Mouse (Mus musculus) midbrain, embryonic 14.5 days (tissue): Measurements from ENCODE around the gene Rai14. TPM values are rescaled to one million over a fixed set of nuclear protein-coding genes. Genes with fewer than 3 reads are reported as not detected.

Experiments used
- ATAC-seq: fragments of 200-750 bp; cut with Nextera tagmentation; 2 replicates; pipeline ENCODE4 v1.8.0; 2017; ENCODE audit warnings: moderate number of reproducible peaks, moderate library complexity; ENCODE audit not compliant: low FRiP score, low TSS enrichment
- DNase-seq: peaks from one replicate; pipeline ENCODE4 v3.0.0-alpha.2; 2015
- H3K27ac ChIP-seq: fragments of 300-500 bp; sonication (generic); replicated peaks from 2 replicates; pipeline ENCODE4 v1.5.1; 2014; ENCODE audit warnings: mild to moderate bottlenecking, low read depth, low read length, moderate library complexity
- H3K27me3 ChIP-seq: fragments of 300-500 bp; sonication (generic); 2 replicates; pipeline ENCODE4 v1.6.1; 2014; ENCODE audit warnings: low read length, control low read depth, mixed read lengths; ENCODE audit not compliant: control insufficient read depth, insufficient read depth
- H3K36me3 ChIP-seq: fragments of 300-500 bp; sonication (generic); 2 replicates; pipeline ENCODE4 v1.6.1; 2014; ENCODE audit warnings: low read length, control low read depth; ENCODE audit not compliant: control insufficient read depth, insufficient read depth
- H3K4me1 ChIP-seq: fragments of 300-500 bp; sonication (generic); 2 replicates; pipeline ENCODE4 v1.6.1; 2014; ENCODE audit warnings: mild to moderate bottlenecking, antibody characterized with exemption, low read length, control low read depth; ENCODE audit not compliant: control insufficient read depth, insufficient read depth
- H3K4me2 ChIP-seq: fragments of 300-500 bp; sonication (generic); 2 replicates; pipeline ENCODE4 v1.6.1; 2014; ENCODE audit warnings: mild to moderate bottlenecking, low read length, moderate library complexity
- H3K4me3 ChIP-seq: fragments of 300-500 bp; sonication (generic); replicated peaks from 2 replicates; pipeline ENCODE4 v1.5.1; 2014; ENCODE audit warnings: low read depth, low read length
- H3K9ac ChIP-seq: fragments of 300-500 bp; sonication (generic); replicated peaks from 2 replicates; pipeline ENCODE4 v1.6.1; 2014; ENCODE audit warnings: mild to moderate bottlenecking, low read length, moderate library complexity
- H3K9me3 ChIP-seq: fragments of 300-500 bp; sonication (generic); 2 replicates; pipeline ENCODE4 v1.6.1; 2016; ENCODE audit warnings: low read length, control low read depth, mixed read lengths; ENCODE audit not compliant: control insufficient read depth
- WGBS: fragments of 180-500 bp; shearing (Covaris S2); extraction: QIAGEN DNeasy Blood & Tissue Kit; methylation state at CpG from one replicate; pipeline ENCODE4 v1.1.7; 2014; 5-methylcytosine and 5-hydroxymethylcytosine counted together
- polyA plus RNA-seq: library from polyadenylated mRNA; unstranded; fragments of >200 nt; fragmentation: Nextera tagmentation; extraction: Ambion mirVana; gene quantifications from 2 replicates; pipeline ENCODE4 v1.2.1, GENCODE M21; 2014

The Rai14 gene
- polyA plus RNA-seq, 1 experiment from 2014 or later, result 20.5 TPM

GRCm38 (mm10) chr15:10690973-10691372 is 23.5 kb downstream of the Rai14 start:
- Histone ChIP-seq H3K36me3 (peaks cover 12% of the 10 kb centered on the region), H3K9ac (no peak overlapping the region), H3K4me2 (no peak overlapping the region), H3K9me3 (no peaks in the 10 kb centered on the region), H3K27me3 (no peaks in the 10 kb centered on the region), H3K27ac (no peak overlapping the region), H3K4me3 (no peak overlapping the region), H3K4me1 (0 out of 2 replicates have a peak, but pooled peaks cover 5% of the 10 kb centered on the region)
- WGBS, result 91% methylated on average over 5 of the region's 5 CpGs
- DNase-seq (no peak), ATAC-seq (no peak)

GRCm38 (mm10) chr15:10690219-10690618 is 24.2 kb downstream of the Rai14 start:
- 91% methylated on average over 13 of the region's 13 CpGs for WGBS
- peaks cover 12% of the 10 kb centered on the region for H3K36me3 ChIP-seq
- no peak overlapping the region for H3K4me3 ChIP-seq
- H3K27ac ChIP-seq, result no peak overlapping the region
- H3K9me3 ChIP-seq, result no peaks in the 10 kb centered on the region
- H3K4me2 ChIP-seq, result no peak overlapping the region
- ATAC-seq (no peak), DNase-seq (no peak)
- H3K9ac ChIP-seq, result no peak overlapping the region
- H3K27me3 ChIP-seq, result no peaks in the 10 kb centered on the region
- H3K4me1 ChIP-seq, result 0 out of 2 replicates have a peak, but pooled peaks cover 2% of the 10 kb centered on the region

GRCm38 (mm10) chr15:10689304-10689703 is 25.1 kb downstream of the Rai14 start:
- H3K4me1 ChIP-seq, result no peaks in the 10 kb centered on the region
- H3K27me3 ChIP-seq, result no peaks in the 10 kb centered on the region
- DNase-seq (no peak), ATAC-seq (no peak)
- H3K36me3 ChIP-seq, result peaks cover 12% of the 10 kb centered on the region
- H3K4me2 ChIP-seq, result no peak overlapping the region
- no peak overlapping the region for H3K4me3 ChIP-seq
- H3K9ac ChIP-seq, result no peak overlapping the region
- 97% methylated on average over 11 of the region's 11 CpGs for WGBS
- no peak overlapping the region for H3K27ac ChIP-seq
- H3K9me3 ChIP-seq, result no peaks in the 10 kb centered on the region

- Histone ChIP-seq H3K27ac (no peak overlapping the region), H3K4me1 (no peaks in the 10 kb centered on the region), H3K9me3 (no peaks in the 10 kb centered on the region), H3K4me2 (no peak overlapping the region), H3K4me3 (no peak overlapping the region), H3K9ac (no peak overlapping the region), H3K27me3 (no peaks in the 10 kb centered on the region), H3K36me3 (peaks cover 12% of the 10 kb centered on the region)
- ATAC-seq, result no peak
- WGBS, result 86% methylated on average over 5 of the region's 5 CpGs
- DNase-seq, result no peak
Measured at GRCm38 (mm10) chr15:10688686-10689085, 25.7 kb downstream of the Rai14 start.

GRCm38 (mm10) chr15:10687365-10687764 is 27.1 kb downstream of the Rai14 start:
- DNase-seq (no peak), ATAC-seq (no peak)
- Histone ChIP-seq H3K4me1 (no peaks in the 10 kb centered on the region), H3K27me3 (no peaks in the 10 kb centered on the region), H3K9ac (no peak overlapping the region), H3K4me3 (no peak overlapping the region), H3K36me3 (peaks cover 12% of the 10 kb centered on the region), H3K4me2 (no peak overlapping the region), H3K9me3 (no peaks in the 10 kb centered on the region), H3K27ac (no peak overlapping the region)
- 70% methylated on average over 7 of the region's 7 CpGs for WGBS

GRCm38 (mm10) chr15:10685692-10686430 is 28.6 kb downstream of the Rai14 start:
- Histone ChIP-seq H3K27ac (no peak overlapping the region), H3K4me1 (no peaks in the 10 kb centered on the region), H3K9ac (no peak overlapping the region), H3K4me2 (no peak overlapping the region), H3K36me3 (peaks cover 12% of the 10 kb centered on the region), H3K27me3 (no peaks in the 10 kb centered on the region), H3K9me3 (no peaks in the 10 kb centered on the region), H3K4me3 (no peak overlapping the region)
- ATAC-seq, result no peak
- DNase-seq, result no peak
- 94% methylated on average over 14 of the region's 14 CpGs for WGBS

GRCm38 (mm10) chr15:10683687-10684203 is 30.7 kb downstream of the Rai14 start:
- H3K4me3 ChIP-seq, result no peak overlapping the region
- H3K4me2 ChIP-seq, result no peak overlapping the region
- no peaks in the 10 kb centered on the region for H3K4me1 ChIP-seq
- H3K27ac ChIP-seq, result no peak overlapping the region
- 0 out of 2 replicates have a peak, but pooled peaks cover under 1% of the 10 kb centered on the region for H3K36me3 ChIP-seq
- no peaks in the 10 kb centered on the region for H3K9me3 ChIP-seq
- 94% methylated on average over 9 of the region's 9 CpGs for WGBS
- H3K9ac ChIP-seq, result no peak overlapping the region
- ATAC-seq (no peak), DNase-seq (no peak)
- no peaks in the 10 kb centered on the region for H3K27me3 ChIP-seq

GRCm38 (mm10) chr15:10680514-10680913 is 33.9 kb downstream of the Rai14 start:
- H3K27me3 ChIP-seq, result no peaks in the 10 kb centered on the region
- H3K4me1 ChIP-seq, result no peaks in the 10 kb centered on the region
- H3K9me3 ChIP-seq, result no peaks in the 10 kb centered on the region
- H3K27ac ChIP-seq, result no peak overlapping the region
- no peaks in the 10 kb centered on the region for H3K36me3 ChIP-seq
- no peak overlapping the region for H3K4me2 ChIP-seq
- ATAC-seq (no peak), DNase-seq (no peak)
- H3K9ac ChIP-seq, result no peak overlapping the region
- WGBS, result 93% methylated on average over 5 of the region's 5 CpGs
- no peak overlapping the region for H3K4me3 ChIP-seq

- ATAC-seq, result no peak
- Histone ChIP-seq H3K27me3 (no peaks in the 10 kb centered on the region), H3K4me2 (no peak overlapping the region), H3K4me1 (no peaks in the 10 kb centered on the region), H3K36me3 (no peaks in the 10 kb centered on the region), H3K9ac (no peak overlapping the region), H3K4me3 (no peak overlapping the region), H3K27ac (no peak overlapping the region), H3K9me3 (no peaks in the 10 kb centered on the region)
- WGBS, result 86% methylated on average over 4 of the region's 4 CpGs
- no peak for DNase-seq
Measured at GRCm38 (mm10) chr15:10679571-10679970, 34.9 kb downstream of the Rai14 start.
